Mouse (Mus musculus) adipocyte (in vitro differentiated cells): ENCODE data around the gene Gm5414.

ENCODE experiments used
- DNase-seq: peaks from one replicate; pipeline ENCODE4 v3.0.0-alpha.2; 2016; ENCODE audit warnings: low spot score

Gene Gm5414

GRCm38 (mm10) chr15:101627884-101628283 is at the start of gene Gm5414:
Gm5414 (minus strand) TSS chr15:101628188.
- DNase-seq = no peak

DNA sequence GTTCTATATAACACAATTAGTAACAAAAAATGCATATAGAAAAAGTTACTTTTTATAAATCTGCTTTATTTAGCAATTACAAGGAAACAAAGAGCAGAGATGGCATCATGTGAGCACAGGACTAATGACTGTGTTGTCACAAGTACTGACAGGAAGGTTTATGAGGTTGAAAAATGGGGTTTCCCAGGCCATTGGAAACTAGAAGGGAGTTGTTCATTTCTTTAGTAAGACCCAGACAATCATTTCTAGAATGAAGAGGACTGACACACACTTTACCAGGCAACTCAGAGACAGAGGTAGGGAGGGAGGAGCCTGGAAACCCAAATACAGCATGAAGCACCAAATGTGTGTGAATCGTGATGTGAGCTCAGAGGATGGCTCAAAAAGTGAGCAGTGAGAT is 48.0 kb upstream of the Gm5414 start:
- DNase-seq = no peak

GRCm38 (mm10) chr15:101652736-101653265 is 24.8 kb upstream of the Gm5414 start:
- no peak for DNase-seq

GRCm38 (mm10) chr15:101647280-101647679 is 19.3 kb upstream of the Gm5414 start, which contains the start of gene Gm5478:
Gm5478 (minus strand) TSS chr15:101647380.
- no peak for DNase-seq

DNA sequence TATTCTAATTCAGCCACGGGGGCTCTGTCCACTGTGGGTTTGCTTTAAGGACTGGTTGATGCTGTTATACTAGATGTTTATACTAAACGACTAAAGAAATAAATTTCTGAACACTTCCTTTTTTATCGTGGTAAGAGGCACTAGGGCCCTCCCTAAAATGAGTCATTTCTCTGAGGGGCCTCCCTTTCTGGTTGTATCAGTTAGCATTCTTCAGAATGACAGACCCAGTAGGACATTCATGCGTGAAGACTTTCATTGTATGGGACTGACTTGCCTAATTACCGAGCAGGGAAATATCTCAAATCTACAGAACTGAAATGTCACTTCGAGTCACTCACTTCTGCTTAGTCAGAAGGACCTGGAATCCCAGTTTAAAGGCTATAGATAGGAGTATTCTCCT is 28.9 kb downstream of the Gm5414 start:
- DNase-seq = no peak

- no peak for DNase-seq
Observed at GRCm38 (mm10) chr15:101588216-101588615, 39.8 kb downstream of the Gm5414 start.

DNA sequence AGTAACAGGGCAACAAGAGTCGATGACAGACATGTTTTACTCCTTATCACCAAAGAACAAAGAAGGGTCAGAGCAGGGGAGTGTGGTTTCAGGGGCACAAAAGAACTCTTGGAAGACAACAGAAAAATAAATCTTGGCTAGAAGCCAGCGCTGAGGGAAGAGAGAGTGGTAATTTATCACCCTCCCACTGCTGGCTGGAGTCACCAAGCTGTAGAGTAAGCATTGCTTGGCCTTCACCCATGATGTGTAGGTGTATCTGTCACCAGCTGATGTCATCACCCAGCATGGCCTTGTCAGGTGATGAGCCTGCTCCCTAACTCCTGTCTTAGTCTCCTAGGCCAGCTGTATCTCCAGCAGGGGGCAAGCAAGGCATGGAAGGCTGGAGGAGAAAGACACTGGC is 43.5 kb downstream of the Gm5414 start:
- DNase-seq = no peak

DNA sequence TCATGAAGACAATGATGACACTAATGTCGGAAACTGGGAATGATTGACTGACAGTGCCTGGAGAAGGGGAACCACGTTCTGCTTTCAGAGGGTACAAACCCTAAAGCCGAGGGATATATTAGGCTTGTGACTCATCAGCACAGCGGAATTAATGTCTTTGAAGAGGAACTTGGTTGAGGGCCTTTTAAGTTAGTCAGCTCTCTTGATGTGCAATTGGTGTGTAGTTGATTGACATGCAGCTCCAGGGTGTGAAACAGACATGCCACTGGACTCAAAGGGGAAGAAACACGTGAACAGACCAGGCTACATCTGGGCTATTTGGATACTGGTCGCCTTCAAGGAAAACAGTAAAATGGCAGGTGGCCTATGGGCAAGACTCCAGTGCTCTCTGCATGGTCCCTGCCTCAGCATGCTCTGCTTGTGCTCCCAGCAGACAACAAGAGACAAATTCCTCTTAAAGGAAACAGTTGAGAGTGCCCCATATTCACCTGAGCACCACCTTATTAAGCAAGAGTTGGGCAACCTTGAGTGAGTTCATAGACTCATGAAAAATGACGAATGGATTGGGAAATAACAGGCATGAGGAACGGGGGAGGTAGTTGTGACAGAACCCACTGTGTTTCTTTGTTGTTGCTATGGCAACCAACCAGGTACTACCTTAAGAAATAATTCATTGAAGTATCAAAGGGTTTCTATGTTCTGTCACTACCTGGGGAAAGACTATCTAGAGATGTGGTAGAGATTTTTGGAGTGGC is 44.6 kb downstream of the Gm5414 start:
- no peak for DNase-seq

DNA sequence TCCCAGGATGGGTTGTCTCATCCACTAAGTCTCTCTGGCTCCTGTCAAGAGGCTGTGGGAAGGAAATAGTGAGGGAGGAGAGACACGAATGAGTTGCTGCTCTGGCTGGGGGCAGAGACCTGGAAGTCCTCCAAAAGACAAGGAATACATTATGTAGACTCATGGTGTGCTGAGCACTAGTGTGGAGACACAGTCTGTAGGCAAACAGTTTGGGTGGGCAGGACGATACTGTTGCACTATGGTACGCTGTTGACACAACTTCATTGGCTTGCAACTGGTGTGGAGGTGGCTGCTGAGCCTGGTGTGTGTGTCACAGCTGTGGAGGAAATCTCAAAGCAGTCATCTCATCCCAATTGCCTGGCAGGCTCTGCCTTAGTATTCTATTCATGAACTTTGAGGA is 46.3 kb downstream of the Gm5414 start:
- no peak for DNase-seq

GRCm38 (mm10) chr15:101575506-101575905 is 52.5 kb downstream of the Gm5414 start:
- no peak for DNase-seq
